Mouse (Mus musculus) cerebellum, adult 2 months (tissue): ENCODE results near the gene Donson. TPM values are rescaled to one million over a fixed set of nuclear protein-coding genes. Genes with fewer than 3 reads are reported as not detected.

Source experiments
- DNase-seq, 2 experiments: peaks; one replicate each; pipeline ENCODE4 v3.0.0; 2021
- H3K27ac ChIP-seq: fragments of 200-500 bp; 2 replicates; pipeline ENCODE4 v1.5.1; 2012; ENCODE audit warnings: low read length, control low read depth, inconsistent platforms; ENCODE audit not compliant: insufficient read depth
- H3K27me3 ChIP-seq: fragments of 200-500 bp; 2 replicates; pipeline ENCODE4 v1.6.1; 2012; ENCODE audit warnings: inconsistent platforms, mild to moderate bottlenecking, low read length, moderate library complexity; ENCODE audit not compliant: control insufficient read depth, insufficient read depth
- H3K4me1 ChIP-seq: fragments of 200-500 bp; 2 replicates; pipeline ENCODE4 v1.6.1; 2011; ENCODE audit warnings: low read length; ENCODE audit not compliant: control insufficient read depth, insufficient read depth
- H3K4me3 ChIP-seq: fragments of 200-500 bp; replicated peaks from 2 replicates; pipeline ENCODE3; 2011; ENCODE audit warnings: mild to moderate bottlenecking, low read depth, low read length, control low read depth; ENCODE audit not compliant: insufficient read depth
- CTCF ChIP-seq: fragments of 200-500 bp; IDR thresholded peaks from 2 replicates; pipeline ENCODE4 v1.5.1; 2011; ENCODE audit warnings: low read depth, mild to moderate bottlenecking, control low read depth, low read length, moderate library complexity, borderline replicate concordance; ENCODE audit not compliant: insufficient read depth
- POLR2A ChIP-seq: fragments of 200-500 bp; IDR thresholded peaks from 2 replicates; pipeline ENCODE4 v1.6.1; 2011; ENCODE audit warnings: low read length, control low read depth, borderline replicate concordance; ENCODE audit not compliant: insufficient read depth
- WGBS: fragments of 180-500 bp; shearing (Covaris S2); methylation state at CpG from one replicate; pipeline ENCODE4 v1.1.7; 2018; 5-methylcytosine and 5-hydroxymethylcytosine counted together
- polyA plus RNA-seq: library from polyadenylated mRNA; depleted of rRNA; stranded (reverse); fragments of >200 nt; gene quantifications from 2 replicates; pipeline ENCODE4 v1.2.3, GENCODE M21; 2012

Gene Donson
- polyA plus RNA-seq, 1 experiment, result 29.6 TPM

DNA sequence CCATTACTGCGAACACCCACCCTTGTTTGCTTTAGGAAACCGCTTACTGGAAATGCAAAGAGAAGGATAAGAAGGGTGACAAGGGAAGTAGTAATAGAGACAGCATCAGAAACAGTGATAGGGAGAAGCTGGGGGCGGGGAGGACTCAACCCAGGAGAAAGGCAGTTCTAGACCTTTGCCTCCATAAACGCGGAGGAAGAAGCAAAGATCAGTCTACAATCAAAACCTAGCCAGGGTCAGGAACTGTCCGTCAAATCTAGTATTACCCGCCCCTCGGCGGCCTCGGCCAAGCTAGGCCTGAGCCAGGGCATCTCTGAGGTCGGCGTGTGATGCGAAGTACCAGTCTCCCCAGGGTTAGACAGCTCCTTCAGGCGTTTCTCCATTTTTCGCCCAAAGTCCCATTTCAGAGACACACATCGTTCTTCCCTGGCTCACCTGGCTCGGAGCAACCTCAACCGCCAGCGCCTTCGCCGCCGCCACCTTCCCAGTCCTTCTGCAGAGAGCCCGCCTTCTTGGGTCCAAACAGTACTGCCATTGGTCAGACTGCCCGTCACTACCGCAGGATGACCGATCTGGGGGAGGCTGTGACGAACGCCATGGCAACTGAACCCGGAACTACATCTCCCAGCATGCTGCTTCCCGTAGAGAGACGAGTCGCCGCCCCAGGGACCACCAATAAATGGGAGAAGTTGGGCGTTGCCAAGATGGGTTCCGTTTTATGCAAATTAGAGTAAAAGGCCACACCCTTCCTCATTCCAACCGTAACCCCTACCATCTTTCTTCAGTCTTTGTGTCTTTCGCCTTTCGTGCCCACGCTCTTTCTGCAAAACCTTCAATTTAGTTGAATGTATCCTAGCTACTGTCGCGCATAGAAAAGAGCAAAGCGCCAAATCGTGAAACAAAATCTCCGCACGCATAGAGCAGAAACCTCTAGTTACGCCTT, 39.8 kb upstream of the Donson start, which contains the start of gene Cryzl1:
Gene Cryzl1, minus strand, starts transcription at position 853 of the 943 bp plus-strand sequence.
- TF ChIP-seq POLR2A (peak; percentile 65), CTCF (no peak)
- peak within 1 kb of the TSS; percentile 83 for H3K4me3 ChIP-seq
- WGBS, result under 1% methylated on average over 46 of the region's 46 CpGs
- H3K4me1 ChIP-seq, result peaks cover 11% of the 10 kb centered on the region
- H3K27me3 ChIP-seq, result no peaks in the 10 kb centered on the region
- peak within 1 kb of the TSS; percentile 71 for H3K27ac ChIP-seq
- DNase-seq, result peak; percentile 99 to 100

DNA sequence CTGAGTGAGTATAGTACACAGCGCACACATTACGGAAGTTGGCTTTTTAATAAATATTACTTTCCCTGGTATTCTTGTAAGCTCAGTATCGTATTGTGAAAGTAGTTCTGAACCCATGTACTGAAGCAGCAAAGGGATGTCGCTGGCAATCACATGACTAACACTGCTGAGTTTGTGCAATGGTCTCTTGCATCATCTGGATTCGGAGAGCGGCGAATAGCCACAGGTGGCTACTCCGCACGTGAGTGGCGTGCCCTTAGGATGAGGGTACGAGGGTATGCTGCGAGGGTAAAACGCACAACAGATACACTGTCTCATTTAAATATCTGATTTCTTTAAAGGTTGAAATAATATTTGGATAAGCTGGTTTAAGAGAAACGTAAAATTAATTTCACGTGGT, 38.9 kb upstream of the Donson start:
- Histone ChIP-seq H3K27me3 (no peaks in the 10 kb centered on the region), H3K4me3 (peak overlapping the region; percentile 54), H3K4me1 (peaks cover 11% of the 10 kb centered on the region), H3K27ac (no peak overlapping the region)
- DNase-seq, result no peak
- 75% methylated on average over 15 of the region's 15 CpGs for WGBS
- TF ChIP-seq POLR2A (no peak), CTCF (no peak)

- Histone ChIP-seq H3K4me3 (no peak overlapping the region), H3K4me1 (peaks cover 8% of the 10 kb centered on the region), H3K27me3 (no peaks in the 10 kb centered on the region), H3K27ac (no peak overlapping the region)
- peak; percentile 65 to 71 for DNase-seq
- WGBS, result 38% methylated on average over 3 of the region's 3 CpGs
- peak; percentile 80 for TF ChIP-seq CTCF
- TF ChIP-seq POLR2A, result no peak
These were observed 35.7 kb upstream of the Donson start for GRCm38 (mm10) chr16:91724247-91724646.

DNA sequence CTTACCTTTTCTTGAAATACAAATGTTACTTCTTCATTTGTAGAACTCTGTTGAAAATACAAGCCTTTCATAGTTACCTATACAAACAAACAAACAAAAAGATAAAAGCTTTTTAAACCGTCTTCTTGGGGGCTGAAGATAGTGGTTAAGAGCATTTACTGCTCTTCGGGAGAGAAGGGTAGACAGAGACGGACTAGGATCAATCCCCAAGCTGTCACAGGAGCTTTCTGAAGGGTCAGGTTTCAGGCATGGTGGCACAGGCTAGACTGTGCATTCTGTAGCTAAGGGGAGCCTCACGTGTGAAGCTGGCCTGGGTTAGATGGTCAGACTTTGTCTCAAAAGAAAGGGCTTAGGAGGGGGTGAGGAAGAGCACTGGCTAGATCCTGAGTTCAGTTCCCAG, 28.8 kb upstream of the Donson start:
- WGBS, result 94% methylated on average over 4 of the region's 4 CpGs
- H3K4me3 ChIP-seq, result no peak overlapping the region
- H3K27ac ChIP-seq, result no peak overlapping the region
- H3K4me1 ChIP-seq, result no peaks in the 10 kb centered on the region
- TF ChIP-seq POLR2A, result no peak
- TF ChIP-seq CTCF, result no peak
- no peak for DNase-seq
- no peaks in the 10 kb centered on the region for H3K27me3 ChIP-seq

- no peak for TF ChIP-seq CTCF
- TF ChIP-seq POLR2A, result no peak
- no peak overlapping the region for H3K4me3 ChIP-seq
- H3K27ac ChIP-seq, result no peak overlapping the region
- 44% methylated on average over 11 of the region's 11 CpGs for WGBS
- no peaks in the 10 kb centered on the region for H3K27me3 ChIP-seq
- DNase-seq, result no peak
- H3K4me1 ChIP-seq, result no peaks in the 10 kb centered on the region
These were observed 28.4 kb upstream of the Donson start for GRCm38 (mm10) chr16:91716927-91717349.

- H3K27ac ChIP-seq, result no peak overlapping the region
- no peaks in the 10 kb centered on the region for H3K4me1 ChIP-seq
- no peaks in the 10 kb centered on the region for H3K27me3 ChIP-seq
- WGBS, result 77% methylated on average over 7 of the region's 7 CpGs
- no peak overlapping the region for H3K4me3 ChIP-seq
- DNase-seq, result no peak
- TF ChIP-seq POLR2A, result no peak
- TF ChIP-seq CTCF, result no peak
These were observed 21.7 kb upstream of the Donson start for GRCm38 (mm10) chr16:91710241-91710640.

DNA sequence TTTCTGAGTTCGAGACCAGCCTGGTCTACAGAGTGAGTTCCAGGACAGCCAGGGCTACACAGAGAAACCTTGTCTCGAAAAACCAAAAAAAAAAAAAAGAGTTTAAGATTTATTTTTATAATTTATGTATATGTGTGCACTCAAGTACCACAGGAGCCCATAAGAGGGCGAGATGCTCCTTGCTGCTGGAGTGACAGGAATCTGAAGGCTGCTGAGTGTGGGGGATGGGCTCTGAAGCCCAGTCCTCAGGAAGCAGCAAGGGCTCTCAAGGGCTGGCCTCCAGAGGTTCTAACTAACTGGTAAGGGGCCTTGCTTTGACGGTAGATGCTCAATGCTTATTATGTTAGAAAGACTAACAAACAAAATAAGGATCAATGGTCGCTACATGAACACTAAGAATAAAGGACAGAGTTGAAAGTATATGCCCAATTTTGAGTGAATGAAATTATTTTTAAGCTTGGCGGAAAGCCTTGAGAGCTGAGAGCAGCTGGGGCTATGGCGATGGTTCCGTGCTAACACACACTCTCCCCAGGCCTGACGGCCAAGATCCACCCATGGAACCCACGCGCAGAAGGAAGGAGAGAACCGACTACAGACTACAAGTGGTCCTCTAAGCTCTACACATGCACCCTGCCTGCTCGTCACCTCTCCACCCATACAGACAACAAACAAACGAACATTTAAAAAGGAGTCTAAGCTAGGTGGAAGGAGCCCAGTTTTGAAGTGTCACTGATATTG, 16.2 kb upstream of the Donson start:
- 83% methylated on average over 14 of the region's 14 CpGs for WGBS
- Histone ChIP-seq H3K27me3 (no peaks in the 10 kb centered on the region), H3K4me1 (no peaks in the 10 kb centered on the region), H3K4me3 (no peak overlapping the region), H3K27ac (no peak overlapping the region)
- TF ChIP-seq POLR2A (no peak), CTCF (no peak)
- DNase-seq, result no peak

DNA sequence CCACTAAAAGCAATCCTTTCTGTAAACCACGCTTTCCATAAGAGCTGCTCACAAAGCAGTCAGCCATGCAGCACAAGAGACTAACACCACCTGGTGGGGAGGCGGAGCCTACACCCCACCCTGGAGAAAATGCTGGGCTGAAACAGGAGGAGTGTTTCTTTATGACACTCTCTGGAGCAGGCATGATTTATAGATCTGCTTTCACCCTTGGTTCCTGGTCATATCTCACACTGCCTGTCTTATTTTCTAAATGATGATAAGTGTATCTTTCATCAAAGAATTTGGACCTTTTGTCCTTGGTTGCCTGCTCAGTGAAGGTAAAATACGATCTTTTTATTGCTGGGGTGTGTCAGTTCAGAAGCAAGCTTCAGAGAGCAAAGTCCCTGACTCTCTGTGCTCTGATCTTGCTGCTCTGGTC, 14.2 kb upstream of the Donson start:
- DNase-seq, result no peak
- TF ChIP-seq CTCF (no peak), POLR2A (no peak)
- H3K27ac ChIP-seq, result no peak overlapping the region
- 52% methylated on average over 3 of the region's 3 CpGs for WGBS
- no peaks in the 10 kb centered on the region for H3K27me3 ChIP-seq
- H3K4me3 ChIP-seq, result no peak overlapping the region
- H3K4me1 ChIP-seq, result no peaks in the 10 kb centered on the region
